Mouse (Mus musculus) MEL (cell line): ENCODE data around the gene Chst3. TPM values are rescaled to one million over a fixed set of nuclear protein-coding genes. Genes with fewer than 3 reads are reported as not detected.

ENCODE experiments used
- DNase-seq: peaks from one replicate; pipeline ENCODE4 v3.0.0; 2011; ENCODE audit warnings: low read depth, low spot score
- H3K27ac ChIP-seq: 2 replicates; pipeline ENCODE4 v1.5.1; 2012; ENCODE audit warnings: low read depth, mild to moderate bottlenecking, control low read depth, low read length, moderate library complexity; ENCODE audit not compliant: control insufficient read depth
- H3K27me3 ChIP-seq, 2 experiments: fragments of 150-350 bp in 1 of 2; sonication (generic) in 1 of 2; 2 replicates each; pipeline ENCODE4 v1.6.1; 2012; ENCODE audit warnings: low read length in 2 of 2, mild to moderate bottlenecking in 2 of 2, improper control_type of control experiment in 1 of 2, moderate library complexity in 1 of 2; ENCODE audit not compliant: insufficient read depth in 2 of 2, control insufficient read depth in 1 of 2
- H3K36me3 ChIP-seq, 2 experiments: 2 replicates each; pipeline ENCODE4 v1.6.1; 2012 to 2014; ENCODE audit warnings: low read length in 2 of 2, improper control_type of control experiment in 1 of 2, inconsistent platforms in 1 of 2, mild to moderate bottlenecking in 1 of 2; ENCODE audit not compliant: insufficient read depth in 2 of 2, control insufficient read depth in 1 of 2
- H3K4me1 ChIP-seq, 2 experiments: fragments of 150-350 bp in 1 of 2; sonication (generic) in 1 of 2; 2 replicates each; pipeline ENCODE4 v1.6.1; 2012; ENCODE audit warnings: low read length in 2 of 2, improper control_type of control experiment in 1 of 2, mild to moderate bottlenecking in 1 of 2; ENCODE audit not compliant: insufficient read depth in 2 of 2, control insufficient read depth in 1 of 2
- H3K4me3 ChIP-seq, 2 experiments: fragments of 150-350 bp in 1 of 2; sonication (generic) in 1 of 2; 2 replicates each; pipeline ENCODE4 v1.5.1; 2012; ENCODE audit warnings: low read depth in 2 of 2, low read length in 2 of 2, mild to moderate bottlenecking in 2 of 2, moderate library complexity in 2 of 2, control low read depth in 1 of 2, improper control_type of control experiment in 1 of 2; ENCODE audit not compliant: control insufficient read depth in 1 of 2, insufficient read depth in 1 of 2
- H3K79me2 ChIP-seq: 2 replicates; pipeline ENCODE4 v1.6.1; 2012; ENCODE audit warnings: mild to moderate bottlenecking, low read length, moderate library complexity; ENCODE audit not compliant: control insufficient read depth, poor library complexity, insufficient read depth
- H3K9ac ChIP-seq: 2 replicates; pipeline ENCODE4 v1.6.1; 2012; ENCODE audit warnings: low read depth, mild to moderate bottlenecking, control low read depth, low read length, moderate library complexity; ENCODE audit not compliant: control insufficient read depth, poor library complexity, severe bottlenecking
- H3K9me3 ChIP-seq: fragments of 150-350 bp; sonication (generic); replicated peaks from 2 replicates; pipeline ENCODE4 v1.6.1; 2012; ENCODE audit warnings: mild to moderate bottlenecking, low read length, improper control_type of control experiment, moderate library complexity; ENCODE audit not compliant: insufficient read depth
- CHD2 ChIP-seq: IDR thresholded peaks from 2 replicates; pipeline ENCODE4 v1.6.1; 2011; ENCODE audit warnings: low read length, improper control_type of control experiment
- CTCF ChIP-seq, 3 experiments: IDR thresholded peaks in 2 of 3; conservative IDR thresholded peaks in 1 of 3; 2 replicates each; pipeline ENCODE4 v1.5.1; 2011 to 2012; ENCODE audit warnings: low read length in 3 of 3, low read depth in 2 of 3, mild to moderate bottlenecking in 2 of 3, improper control_type of control experiment in 1 of 3, inconsistent platforms in 1 of 3, mixed read lengths in 1 of 3, moderate library complexity in 1 of 3; ENCODE audit not compliant: control insufficient read depth in 1 of 3, insufficient read depth in 1 of 3, poor library complexity in 1 of 3, severe bottlenecking in 1 of 3
- GATA1 ChIP-seq: IDR thresholded peaks from 2 replicates; pipeline ENCODE4 v1.6.1; 2011; ENCODE audit warnings: low read depth, low read length, improper control_type of control experiment
- HCFC1 ChIP-seq: IDR thresholded peaks from 2 replicates; pipeline ENCODE4 v1.6.1; 2012; ENCODE audit warnings: low read depth, mild to moderate bottlenecking, inconsistent platforms, low read length, improper control_type of control experiment, moderate library complexity
- JUND ChIP-seq: IDR thresholded peaks from 2 replicates; pipeline ENCODE4 v1.6.1; 2011; ENCODE audit warnings: low read depth, mild to moderate bottlenecking, improper control_type of control experiment, low read length
- MAX ChIP-seq: IDR thresholded peaks from 2 replicates; pipeline ENCODE4 v1.6.1; 2011; ENCODE audit warnings: low read length, improper control_type of control experiment
- MAZ ChIP-seq: IDR thresholded peaks from 2 replicates; pipeline ENCODE4 v1.6.1; 2012; ENCODE audit warnings: low read depth, mild to moderate bottlenecking, inconsistent platforms, low read length, improper control_type of control experiment
- MXI1 ChIP-seq: IDR thresholded peaks from 2 replicates; pipeline ENCODE4 v1.6.1; 2011; ENCODE audit warnings: mild to moderate bottlenecking, low read depth, low read length, improper control_type of control experiment
- MYC ChIP-seq: IDR thresholded peaks from 2 replicates; pipeline ENCODE4 v1.6.1; 2011; ENCODE audit warnings: low read depth, mild to moderate bottlenecking, low read length, improper control_type of control experiment, moderate library complexity
- POLR2A ChIP-seq, 2 experiments: IDR thresholded peaks; 2 replicates each; pipeline ENCODE4 v1.6.1; 2011 to 2012; ENCODE audit warnings: low read length in 2 of 2, mild to moderate bottlenecking in 2 of 2, control low read depth in 1 of 2, improper control_type of control experiment in 1 of 2, low read depth in 1 of 2, moderate library complexity in 1 of 2; ENCODE audit not compliant: control insufficient read depth in 1 of 2, insufficient read depth in 1 of 2, poor library complexity in 1 of 2
- POLR2AphosphoS2 ChIP-seq: IDR thresholded peaks from 2 replicates; pipeline ENCODE4 v1.6.1; 2011; ENCODE audit warnings: low read length, improper control_type of control experiment
- POLR2AphosphoS5 ChIP-seq: IDR thresholded peaks from 2 replicates; pipeline ENCODE4 v1.6.1; 2012; ENCODE audit warnings: low read depth, borderline replicate concordance, mild to moderate bottlenecking, inconsistent platforms, low read length, moderate library complexity, mixed read lengths
- RAD21 ChIP-seq: IDR thresholded peaks from 2 replicates; pipeline ENCODE4 v1.6.1; 2011; ENCODE audit warnings: mild to moderate bottlenecking, low read depth, low read length, improper control_type of control experiment
- SIN3A ChIP-seq: IDR thresholded peaks from 2 replicates; pipeline ENCODE4 v1.6.1; 2012; ENCODE audit warnings: low read length, improper control_type of control experiment, inconsistent platforms
- SMC3 ChIP-seq: IDR thresholded peaks from 2 replicates; pipeline ENCODE4 v1.6.1; 2011; ENCODE audit warnings: low read depth, low read length, improper control_type of control experiment
- TCF12 ChIP-seq: IDR thresholded peaks from 2 replicates; pipeline ENCODE4 v1.6.1; 2014; ENCODE audit warnings: low read depth, mild to moderate bottlenecking, inconsistent platforms, low read length, improper control_type of control experiment, moderate library complexity
- USF2 ChIP-seq, 2 experiments: IDR thresholded peaks; 2 replicates each; pipeline ENCODE4 v1.6.1; 2011 to 2012; ENCODE audit warnings: improper control_type of control experiment in 2 of 2, low read length in 2 of 2, borderline replicate concordance in 1 of 2, inconsistent platforms in 1 of 2, low read depth in 1 of 2, mild to moderate bottlenecking in 1 of 2; ENCODE audit not compliant: insufficient read depth in 1 of 2
- ZC3H11A ChIP-seq: IDR thresholded peaks from 2 replicates; pipeline ENCODE4 v1.6.1; 2012; ENCODE audit warnings: low read depth, mild to moderate bottlenecking, inconsistent platforms, low read length, improper control_type of control experiment
- ZKSCAN1 ChIP-seq: IDR thresholded peaks from 2 replicates; pipeline ENCODE4 v1.6.1; 2012; ENCODE audit warnings: low read depth, mild to moderate bottlenecking, inconsistent platforms, low read length, improper control_type of control experiment, moderate library complexity
- ZMIZ1 ChIP-seq: IDR thresholded peaks from 2 replicates; pipeline ENCODE4 v1.6.1; 2012; ENCODE audit warnings: low read depth, mild to moderate bottlenecking, inconsistent platforms, low read length, improper control_type of control experiment, moderate library complexity
- polyA plus RNA-seq, 2 experiments: library from polyadenylated mRNA; stranded (reverse) in 1 of 2; unstranded in 1 of 2; fragments of >175 nt in 1 of 2; fragments of >200 nt in 1 of 2; gene quantifications; 2 replicates each; pipeline versions ENCODE4 v1.2.1 to v1.2.4; 2012; ENCODE audit warnings: low replicate concordance in 2 of 2, low read depth in 1 of 2; ENCODE audit not compliant: insufficient read length in 2 of 2, insufficient read depth in 1 of 2, missing spikeins in 1 of 2
- total RNA-seq: library from RNA; depleted of rRNA; stranded (reverse); fragments of 300-350 nt; gene quantifications from 2 replicates; pipeline ENCODE4 v1.2.3, GENCODE M21; 2012

Gene Chst3
- total and polyA plus RNA-seq, 3 experiments = 0.08 TPM; not detected in 2

- Histone ChIP-seq H3K27ac (no peak overlapping the region), H3K4me1 (no peaks in the 10 kb centered on the region), H3K27me3 (peaks cover 8 to 10% of the 10 kb centered on the region in 2 experiments; a peak in 3 of 4 replicates), H3K9ac (no peak overlapping the region), H3K79me2 (no peaks in the 10 kb centered on the region), H3K4me3 (no peak overlapping the region), H3K36me3 (no peaks in the 10 kb centered on the region), H3K9me3 (no peaks in the 10 kb centered on the region)
- DNase-seq = no peak
- TF ChIP-seq USF2 (IDR thresholded peaks at IDR 0.05; ENCODE audit: borderline replicate concordance in 1 of 2, insufficient read depth in 1 of 2, low read depth in 1 of 2, low read length in 2 of 2) (no peak), HCFC1 (no peak), RAD21 (no peak), ZKSCAN1 (no peak), GATA1 (no peak), CHD2 (no peak), SIN3A (no peak), MAZ (no peak), POLR2A (IDR thresholded peaks at IDR 0.05; ENCODE audit: control insufficient read depth in 1 of 2, insufficient read depth in 1 of 2, low read depth in 1 of 2, low read length in 2 of 2, poor library complexity in 1 of 2) (no peak), SMC3 (no peak)
- TF ChIP-seq, all 39 proteins: peak for 0
These were observed 9.8 kb downstream of the Chst3 start for GRCm38 (mm10) chr10:60209237-60209636.

- TF ChIP-seq ZC3H11A (no peak), ZKSCAN1 (no peak), CHD2 (no peak), MAX (no peak), POLR2AphosphoS2 (no peak), TCF12 (no peak)
- TF ChIP-seq, all 39 proteins: peak for 0
These were observed 11.8 kb downstream of the Chst3 start for GRCm38 (mm10) chr10:60207166-60207705.

GRCm38 (mm10) chr10:60205601-60206241 is 13.3 kb downstream of the Chst3 start:
- Histone ChIP-seq H3K27me3 (peaks cover 14 to 17% of the 10 kb centered on the region in 2 experiments), H3K27ac (no peak overlapping the region)

More at GRCm38 (mm10) chr10:60207166-60207705, 11.8 kb downstream of the Chst3 start:
- H3K4me3 ChIP-seq = no peak overlapping the region
- no peak for DNase-seq
- H3K27me3 ChIP-seq = peaks cover 13 to 15% of the 10 kb centered on the region in 2 experiments
- H3K9me3 ChIP-seq = no peaks in the 10 kb centered on the region
- H3K79me2 ChIP-seq = no peaks in the 10 kb centered on the region
- no peak overlapping the region for H3K27ac ChIP-seq
- no peaks in the 10 kb centered on the region for H3K36me3 ChIP-seq
- no peak overlapping the region for H3K9ac ChIP-seq
- no peaks in the 10 kb centered on the region for H3K4me1 ChIP-seq

More at GRCm38 (mm10) chr10:60205601-60206241, 13.3 kb downstream of the Chst3 start:
- no peaks in the 10 kb centered on the region for H3K79me2 ChIP-seq
- no peak for DNase-seq
- no peak overlapping the region for H3K9ac ChIP-seq
- no peaks in the 10 kb centered on the region for H3K9me3 ChIP-seq
- H3K4me3 ChIP-seq = no peak overlapping the region
- H3K36me3 ChIP-seq = no peaks in the 10 kb centered on the region
- H3K4me1 ChIP-seq = no peaks in the 10 kb centered on the region
- TF ChIP-seq MXI1 (no peak), MYC (no peak), MAX (no peak), RAD21 (no peak), CTCF (IDR thresholded peaks at IDR 0.05 in 2 of 3, conservative IDR thresholded peaks at IDR 0.05 in 1 of 3; ENCODE audit: control insufficient read depth in 1 of 3, insufficient read depth in 1 of 3, low read depth in 2 of 3, low read length in 3 of 3, poor library complexity in 1 of 3, severe bottlenecking in 1 of 3) (no peak), GATA1 (no peak), HCFC1 (no peak), ZMIZ1 (no peak), JUND (no peak), POLR2AphosphoS5 (no peak)
